Mouse (Mus musculus) liver, adult 2 months (tissue): ENCODE data around the gene Sgms1.

Experiments used
- CTCF ChIP-seq: fragments of 200-500 bp; IDR thresholded peaks from 2 replicates; pipeline ENCODE4 v1.5.1; 2011; ENCODE audit warnings: low read depth, low read length, control low read depth
- POLR2A ChIP-seq: fragments of 200-500 bp; IDR thresholded peaks from 2 replicates; pipeline ENCODE4 v1.6.1; 2011; ENCODE audit warnings: low read length, control low read depth; ENCODE audit not compliant: insufficient read depth; ENCODE audit errors: extremely low read depth

DNA sequence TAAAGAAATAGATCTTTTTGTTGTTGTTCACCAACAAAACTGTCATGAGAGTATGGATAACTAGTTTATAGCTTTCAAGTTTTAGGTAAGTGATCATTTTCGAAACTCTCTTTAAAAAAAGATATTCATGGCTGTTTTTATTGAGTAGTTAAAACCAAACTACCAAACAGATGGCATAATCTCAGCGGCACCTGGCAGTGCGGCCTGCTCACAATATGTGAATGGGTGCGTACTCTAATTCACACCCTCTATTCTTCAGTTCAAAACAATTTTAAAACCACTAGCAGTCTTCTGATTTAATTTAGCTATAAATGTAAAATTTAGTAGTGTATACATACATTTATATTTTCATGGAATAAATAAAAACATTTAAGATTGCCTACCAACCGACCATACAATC lies 266.3 kb downstream of the Sgms1 start:
- TF ChIP-seq CTCF: no peak
- no peak for TF ChIP-seq POLR2A
